Mouse (Mus musculus) spleen, adult 2 months (tissue): ENCODE results near the gene Psmc3ip.

Source experiments
- CTCF ChIP-seq: fragments of 200-500 bp; IDR thresholded peaks from 2 replicates; pipeline ENCODE4 v1.5.1; 2011; ENCODE audit warnings: mild to moderate bottlenecking, inconsistent platforms; ENCODE audit not compliant: insufficient read depth, insufficient read length, insufficient replicate concordance; ENCODE audit errors: extremely low read depth
- POLR2A ChIP-seq: fragments of 200-500 bp; IDR thresholded peaks from 2 replicates; pipeline ENCODE4 v1.6.1; 2011; ENCODE audit warnings: low read depth, low read length, inconsistent platforms

- TF ChIP-seq CTCF (no peak), POLR2A (no peak)
These were observed 32.1 kb downstream of the Psmc3ip start for GRCm38 (mm10) chr11:101062971-101063675.
